52 mouse cellular contexts compared by ENCODE assay signal in the genomic region with DNA sequence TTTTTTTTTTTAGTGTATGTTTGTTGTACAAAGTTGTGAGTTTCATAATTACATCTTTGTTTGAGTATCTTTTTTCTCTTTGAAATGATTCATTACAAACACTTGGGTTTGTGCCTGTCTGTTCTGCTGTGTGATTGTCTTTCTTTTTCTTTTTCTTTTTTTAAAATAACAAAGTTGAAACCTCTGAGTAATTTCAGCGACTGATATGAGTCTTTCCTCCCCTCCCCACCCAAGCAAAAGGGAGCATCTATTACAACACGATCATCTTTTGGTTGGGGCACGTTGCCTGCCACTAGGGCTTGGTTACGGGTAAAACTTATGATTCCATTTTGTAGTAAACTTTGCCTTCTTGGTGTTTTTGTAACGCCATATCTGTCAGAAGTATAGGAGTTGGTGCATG. TPM values are rescaled to one million over a fixed set of nuclear protein-coding genes. Genes with fewer than 3 reads are reported as not detected.
"Had no signal": no experiment of that assay in that cellular context is flagged by ENCODE, and none has a peak within 500 bp of the region (broad histone marks: within the 10 kb centered on the region; RNA-seq: fewer than 3 reads in every experiment).

No protein-coding gene starts in this region.

- H3K4me1 ChIP-seq: heart, embryonic 12.5 days; heart, embryonic 13.5 days; heart, embryonic 15.5 days; hindbrain, embryonic 10.5 days; hindbrain, embryonic 12.5 days; hindbrain, embryonic 13.5 days; hindbrain, embryonic 15.5 days; intestine, embryonic 15.5 days; kidney, embryonic 15.5 days had no signal

- H3K9ac ChIP-seq: heart, embryonic 12.5 days; heart, embryonic 13.5 days; heart, embryonic 15.5 days; hindbrain, embryonic 12.5 days; hindbrain, embryonic 13.5 days; hindbrain, embryonic 14.5 days; hindbrain, embryonic 15.5 days; intestine, embryonic 15.5 days; kidney, embryonic 15.5 days had no signal

- H3K4me3 ChIP-seq: heart, embryonic 12.5 days; heart, embryonic 13.5 days; heart, embryonic 15.5 days; hindbrain, embryonic 10.5 days; hindbrain, embryonic 12.5 days; hindbrain, embryonic 13.5 days; hindbrain, embryonic 15.5 days; intestine, embryonic 15.5 days; kidney, embryonic 15.5 days; layer of hippocampus, adult 2 months; left cerebral cortex, adult 2 months had no signal

- H3K27ac ChIP-seq: heart, embryonic 13.5 days; heart, embryonic 15.5 days; hindbrain, embryonic 10.5 days; hindbrain, embryonic 12.5 days; hindbrain, embryonic 13.5 days; hindbrain, embryonic 14.5 days; hindbrain, embryonic 15.5 days; hindbrain, postnatal 0 days; intestine, embryonic 15.5 days; kidney, embryonic 15.5 days; kidney, postnatal 0 days; layer of hippocampus, adult 2 months; left cerebral cortex, adult 2 months had no signal

- H3K27me3 ChIP-seq: heart, embryonic 12.5 days; heart, embryonic 13.5 days; heart, embryonic 15.5 days; hindbrain, embryonic 12.5 days; hindbrain, embryonic 13.5 days; hindbrain, embryonic 15.5 days; intestine, embryonic 15.5 days; kidney, embryonic 15.5 days had no signal

- H3K36me3 ChIP-seq: heart, embryonic 12.5 days; heart, embryonic 13.5 days; heart, embryonic 15.5 days; hindbrain, embryonic 10.5 days; hindbrain, embryonic 12.5 days; hindbrain, embryonic 13.5 days; hindbrain, embryonic 15.5 days; intestine, embryonic 15.5 days; kidney, embryonic 15.5 days had no signal

- H3K4me2 ChIP-seq: heart, embryonic 11.5 days; heart, embryonic 12.5 days; heart, embryonic 13.5 days; heart, embryonic 15.5 days; hindbrain, embryonic 12.5 days; hindbrain, embryonic 13.5 days; hindbrain, embryonic 14.5 days; hindbrain, embryonic 15.5 days; intestine, embryonic 15.5 days; kidney, embryonic 15.5 days had no signal

- DNase-seq: heart, postnatal 10 days; heart, postnatal 14 days; heart, postnatal 36 days; heart, postnatal 4 days; kidney, adult 11 months; kidney, adult 18-20 months; kidney, adult 2 months; kidney, adult 8-10 months; kidney, adult 9 months; kidney, postnatal 10 days; kidney, postnatal 14 days; kidney, postnatal 25 days; kidney, postnatal 36 days; kidney, postnatal 4 days; layer of hippocampus, adult 9-11 months; layer of hippocampus, postnatal 36 days had no signal

- H3K9me3 ChIP-seq: heart, embryonic 12.5 days; heart, embryonic 13.5 days; heart, embryonic 15.5 days; hindbrain, embryonic 10.5 days; hindbrain, embryonic 12.5 days; hindbrain, embryonic 13.5 days; hindbrain, embryonic 15.5 days; intestine, embryonic 15.5 days; kidney, embryonic 15.5 days had no signal

RNA-seq across cellular contexts. Expression of gene Tmprss11a, which starts 37.7 kb away (rescaled TPM):
- total RNA-seq: heart, postnatal 10 days; heart, postnatal 14 days; heart, postnatal 25 days; heart, postnatal 36 days; heart, postnatal 4 days; hematopoietic stem cell, adult 5-6 weeks; hindbrain, postnatal 0 days; layer of hippocampus, adult 2 months; layer of hippocampus, postnatal 10 days; layer of hippocampus, postnatal 14 days; layer of hippocampus, postnatal 25 days; left cerebral cortex, adult 18-20 months had no signal
- polyA plus RNA-seq: heart, embryonic 11.5 days; heart, embryonic 12.5 days; heart, embryonic 13.5 days; heart, embryonic 14.5 days; heart, embryonic 15.5 days; heart, embryonic 16.5 days; heart, postnatal 0 days; hindbrain, embryonic 10.5 days; hindbrain, embryonic 11.5 days; hindbrain, embryonic 12.5 days; hindbrain, embryonic 13.5 days; hindbrain, embryonic 15.5 days; hindbrain, embryonic 16.5 days; hindbrain, postnatal 0 days; intestine, embryonic 14.5 days; intestine, embryonic 15.5 days; kidney, adult 2 months; kidney, embryonic 14.5 days; kidney, embryonic 16.5 days; large intestine, adult 2 months had no signal

RNA-seq across cellular contexts. Expression of gene Tmprss11d, which starts 57.9 kb away (rescaled TPM):
- total RNA-seq: heart, postnatal 10 days; heart, postnatal 14 days; heart, postnatal 25 days; heart, postnatal 36 days; heart, postnatal 4 days; hematopoietic stem cell, adult 5-6 weeks; layer of hippocampus, adult 18-20 months; layer of hippocampus, adult 2 months; layer of hippocampus, adult 8-10 months; layer of hippocampus, postnatal 10 days; layer of hippocampus, postnatal 14 days; layer of hippocampus, postnatal 25 days; layer of hippocampus, postnatal 36 days; left cerebral cortex, adult 18-20 months; left cerebral cortex, adult 2 months; left cerebral cortex, adult 8-10 months had no signal
- polyA plus RNA-seq: heart, embryonic 12.5 days; heart, embryonic 13.5 days; heart, embryonic 14.5 days; heart, embryonic 15.5 days; heart, postnatal 0 days; hindbrain, embryonic 10.5 days; hindbrain, embryonic 12.5 days; hindbrain, embryonic 13.5 days; hindbrain, embryonic 14.5 days; hindbrain, embryonic 15.5 days; hindbrain, embryonic 16.5 days; inflammation-experienced regulatory T-cells, adult 6 months; intestine, embryonic 14.5 days; intestine, embryonic 15.5 days; intestine, embryonic 16.5 days; intestine, postnatal 0 days; kidney, embryonic 14.5 days; kidney, embryonic 15.5 days; kidney, embryonic 16.5 days; kidney, postnatal 0 days; large intestine, adult 2 months had no signal
